Mouse (Mus musculus) kidney, postnatal 36 days (tissue): ENCODE results near the gene Tle3.

Experiments used
- DNase-seq, 2 experiments: peaks; one replicate each; pipeline ENCODE4 v3.0.0; 2021 to 2022; ENCODE audit warnings: mixed read lengths in 2 of 2

Gene Tle3

DNA sequence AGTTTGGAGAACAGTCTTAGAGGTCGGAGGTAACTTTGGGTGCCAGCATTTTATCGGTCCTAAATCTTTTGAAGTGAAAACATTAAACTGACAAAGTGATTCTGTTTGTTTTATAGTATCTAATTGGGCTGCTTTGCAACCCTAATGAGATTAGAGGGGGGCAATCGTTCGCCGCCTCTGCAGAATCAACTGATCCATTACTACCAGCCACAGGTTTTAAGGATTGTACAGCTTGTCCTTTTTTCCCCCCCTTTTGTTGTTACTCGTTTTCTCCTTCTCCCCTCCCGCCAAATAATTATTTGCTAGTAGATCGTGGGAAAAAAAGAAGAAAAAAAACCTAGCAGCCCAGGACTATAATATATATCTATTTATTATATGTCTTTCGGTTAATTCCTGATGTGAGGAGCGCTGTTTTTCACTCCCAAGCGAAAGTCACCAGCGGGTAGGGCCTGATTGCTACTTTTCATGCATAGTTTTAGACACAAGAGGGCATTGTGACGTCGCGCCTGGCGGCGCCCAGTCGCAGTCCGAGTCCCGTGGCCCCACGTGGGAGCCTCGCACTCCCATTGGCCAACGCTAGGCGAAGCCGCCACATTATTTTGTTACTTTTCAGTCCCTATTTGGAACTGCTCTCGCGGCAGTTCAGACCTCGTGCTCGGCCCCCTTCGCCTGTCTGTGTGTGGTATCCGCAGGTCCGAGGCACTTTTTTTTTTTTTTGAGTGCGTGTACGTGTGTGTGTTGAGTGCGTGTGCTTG is at the start of gene Tle3:
Tle3 (plus strand) TSS at position 612 of the 755 bp plus-strand sequence.
- DNase-seq, result peak; percentile 99 to 100

DNA sequence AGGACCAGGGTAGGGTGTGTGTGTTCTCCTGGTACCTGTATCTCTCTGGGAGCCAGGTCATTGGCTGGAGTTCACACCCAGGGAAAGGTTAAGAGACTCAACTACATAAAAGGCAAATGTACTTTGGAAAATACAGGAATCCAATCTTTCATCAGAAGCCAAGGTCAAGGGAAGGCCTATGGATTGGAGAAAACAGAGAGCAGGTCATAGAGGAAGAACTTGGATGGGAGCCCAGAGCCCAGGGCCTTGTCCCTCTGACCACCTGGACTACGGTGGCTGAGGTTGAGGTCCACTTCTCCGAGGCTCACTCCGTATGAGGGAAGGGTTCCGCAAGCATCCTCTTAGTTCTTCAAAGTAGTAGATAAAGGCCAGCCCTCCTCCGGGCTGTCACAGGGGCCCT is 48.9 kb upstream of the Tle3 start:
- peak; percentile 62 to 72 for DNase-seq

DNA sequence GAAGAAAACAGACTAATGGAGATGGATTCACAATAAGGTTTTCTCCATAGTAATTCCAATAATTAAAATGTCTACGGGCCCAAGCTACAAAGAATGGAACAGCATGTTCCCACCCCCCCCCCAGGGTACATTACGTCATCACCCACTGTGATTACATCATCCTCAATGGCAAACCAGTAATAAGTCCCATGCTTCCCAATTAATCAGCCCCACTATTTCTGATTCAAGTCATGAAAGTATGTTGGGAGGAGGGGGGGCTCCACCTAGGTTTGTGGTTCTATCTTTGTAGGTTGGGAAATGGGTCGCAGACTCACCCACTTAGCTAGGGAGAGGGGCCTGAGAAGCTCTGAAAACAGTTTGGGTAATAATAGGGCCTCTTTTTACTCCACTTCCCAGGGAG is 48.3 kb upstream of the Tle3 start:
- no peak for DNase-seq

DNA sequence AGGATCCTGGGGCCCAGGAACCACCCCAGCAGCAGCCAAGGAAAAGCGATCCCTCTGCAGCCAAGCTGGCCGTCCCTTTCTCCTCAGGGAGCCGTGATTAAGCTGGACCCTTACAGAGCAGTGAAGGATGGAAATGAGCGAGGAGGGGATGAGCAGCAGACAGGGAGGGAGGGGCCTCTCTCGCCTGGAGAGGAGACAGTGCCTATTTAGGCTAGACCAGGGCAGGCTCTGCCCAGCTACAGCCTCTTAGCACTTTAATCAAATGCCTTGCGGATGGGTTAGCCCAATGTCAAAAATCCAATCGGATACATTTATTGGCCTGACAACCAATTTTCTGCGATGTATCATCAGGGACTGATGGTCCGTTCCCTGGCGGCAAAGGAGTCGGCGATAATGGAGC is 47.8 kb upstream of the Tle3 start:
- no peak for DNase-seq

DNA sequence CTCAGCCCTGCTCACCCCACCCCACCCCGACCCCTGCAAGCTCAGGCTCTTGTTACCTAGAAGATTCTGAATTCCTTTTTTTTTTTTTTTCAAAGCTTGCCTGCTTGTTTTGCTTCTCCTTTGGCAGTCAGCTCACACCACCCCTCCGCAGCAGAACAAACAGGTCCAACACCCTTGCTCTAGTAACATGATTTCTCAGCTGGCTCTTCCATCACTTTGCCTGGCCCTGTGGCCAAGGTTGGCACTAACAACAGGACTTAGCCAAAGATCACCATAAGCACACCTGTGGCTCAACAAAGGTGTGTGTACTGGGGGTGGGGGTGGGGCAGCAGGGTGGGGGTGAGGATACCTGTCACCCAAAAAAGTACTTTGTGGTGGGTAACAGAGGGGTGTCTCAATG is 47.2 kb upstream of the Tle3 start:
- DNase-seq, result no peak

DNA sequence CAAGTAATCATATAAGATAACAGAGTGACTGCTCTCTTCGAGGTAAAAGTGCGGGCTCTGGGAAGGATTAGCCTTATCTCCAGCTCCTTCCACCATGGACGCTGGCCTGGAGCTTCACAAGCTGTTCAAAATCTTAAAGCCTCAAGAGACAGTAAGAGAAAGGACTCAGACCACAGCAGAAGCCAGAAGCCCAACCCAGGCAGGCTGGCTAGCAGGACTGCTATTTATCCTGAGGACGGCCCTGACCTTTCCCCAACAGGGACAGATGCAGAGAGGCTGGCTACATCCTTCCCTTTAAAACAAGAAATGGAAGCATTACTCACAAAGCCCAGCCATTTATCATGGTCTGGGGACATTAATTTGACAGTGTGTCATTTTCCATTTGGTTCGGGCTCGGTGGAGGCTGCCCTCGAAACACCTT is 46.2 kb upstream of the Tle3 start:
- DNase-seq, result peak in 1 of 2 experiments; percentile 51

DNA sequence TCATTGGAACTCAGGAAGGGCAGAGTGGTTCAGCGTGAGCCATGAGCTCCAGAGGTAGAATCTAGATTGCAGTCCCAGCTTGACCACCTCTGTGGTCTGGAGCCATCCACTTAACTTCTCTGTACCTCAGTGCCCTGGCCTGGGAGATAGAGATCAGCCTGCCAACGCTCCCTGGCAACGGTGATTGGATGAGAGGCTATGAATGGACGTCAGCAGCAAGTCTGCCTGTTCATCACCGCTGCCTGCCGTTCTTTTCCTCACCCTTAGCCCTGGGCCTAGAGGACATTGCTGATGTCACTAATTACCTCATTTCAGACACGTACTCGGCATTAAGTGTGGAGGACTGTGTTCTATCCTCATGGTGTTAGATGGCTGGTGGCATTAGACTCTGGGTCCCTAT is 45.2 kb upstream of the Tle3 start:
- no peak for DNase-seq

DNA sequence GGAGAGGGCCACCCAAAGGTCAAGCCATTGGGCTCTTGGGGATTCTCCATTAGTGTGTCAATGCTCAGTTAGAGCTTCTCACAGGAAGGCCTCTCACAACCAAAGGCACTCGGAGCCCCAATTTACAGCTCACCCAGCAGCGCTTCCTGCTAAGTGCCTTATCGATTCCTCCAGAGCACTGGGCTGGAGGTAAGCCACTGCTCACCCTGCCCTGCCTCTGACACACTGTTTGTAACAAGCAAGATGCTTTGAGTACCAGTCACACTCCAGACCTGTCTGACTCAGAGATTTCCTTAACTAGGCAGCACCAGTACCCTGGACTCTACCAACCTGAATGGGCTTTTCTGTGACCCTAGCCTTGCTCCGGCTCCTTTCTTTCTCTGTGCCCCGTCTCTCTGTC is 44.0 kb upstream of the Tle3 start:
- no peak for DNase-seq

DNA sequence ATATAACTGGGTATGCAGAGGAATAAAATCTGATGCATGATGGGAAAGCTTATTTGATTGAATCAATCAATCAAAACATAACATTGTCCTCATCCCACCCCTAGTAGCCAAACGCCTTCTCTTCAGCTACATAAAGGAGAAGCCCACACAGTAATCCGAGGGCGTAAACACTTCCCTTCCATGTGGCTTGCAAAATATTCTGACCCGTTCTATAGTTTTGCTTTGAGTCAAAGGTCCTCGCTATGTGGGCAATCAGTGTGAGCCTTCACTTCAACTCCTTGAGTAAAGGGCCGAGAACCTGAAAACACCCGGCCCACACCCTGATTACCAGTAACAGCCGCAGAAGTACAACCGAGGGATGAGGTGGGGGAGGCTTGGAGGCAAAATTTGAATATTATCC is 41.4 kb upstream of the Tle3 start:
- DNase-seq, result no peak

DNA sequence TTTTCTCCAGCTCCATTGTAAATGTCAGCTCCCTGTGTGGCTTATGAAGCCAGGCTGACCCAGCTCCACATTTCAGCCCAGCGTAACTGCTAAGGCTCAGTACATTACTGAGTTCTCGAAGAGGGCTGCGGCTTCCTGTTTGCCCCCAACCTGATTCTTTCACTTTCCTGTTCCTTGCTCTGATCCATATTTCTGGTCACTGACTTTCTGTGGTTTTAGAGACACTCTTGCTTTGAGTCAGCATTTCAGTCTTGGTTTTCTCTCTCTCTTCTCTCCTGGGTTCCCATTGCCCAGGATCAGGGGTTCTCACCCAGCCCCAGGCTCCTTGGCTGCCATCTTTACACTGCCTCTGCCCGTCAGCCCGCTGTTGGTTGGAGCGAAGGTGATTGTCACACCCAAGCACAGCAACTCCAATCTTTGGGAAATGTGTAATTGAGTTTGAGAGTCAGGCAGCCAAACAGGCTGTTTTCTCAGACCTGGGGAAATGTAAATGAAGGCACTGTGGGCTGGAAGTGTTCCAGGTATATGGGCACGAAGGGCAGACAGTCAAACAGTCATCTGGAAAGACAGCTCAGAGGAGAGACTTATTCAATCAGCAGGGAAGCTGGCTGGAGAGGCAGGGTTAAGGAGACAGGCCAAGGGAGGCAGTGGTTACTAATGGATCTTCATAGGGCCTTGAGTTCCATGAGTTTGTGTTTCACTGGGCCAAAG is 39.8 kb upstream of the Tle3 start:
- no peak for DNase-seq

DNA sequence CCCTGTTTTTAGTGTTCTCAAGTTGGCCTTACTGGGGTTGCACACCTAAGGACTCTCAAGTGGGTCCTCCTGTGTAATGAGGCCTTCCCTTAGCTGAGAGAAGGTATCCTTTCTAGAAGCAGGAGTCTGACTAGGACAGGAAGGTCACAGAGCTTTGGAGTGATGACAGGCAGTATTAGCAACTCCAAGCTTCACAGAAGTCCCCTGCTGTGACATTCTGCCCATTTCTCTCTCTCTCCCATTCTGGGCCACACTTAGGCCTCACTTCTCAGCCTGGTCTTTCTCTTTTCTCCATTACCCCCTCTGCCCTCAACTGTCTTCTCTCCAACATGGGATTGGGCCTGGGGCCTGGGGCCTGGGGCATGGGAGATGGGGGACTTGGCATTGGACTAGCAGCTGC is 36.0 kb upstream of the Tle3 start:
- no peak for DNase-seq

DNA sequence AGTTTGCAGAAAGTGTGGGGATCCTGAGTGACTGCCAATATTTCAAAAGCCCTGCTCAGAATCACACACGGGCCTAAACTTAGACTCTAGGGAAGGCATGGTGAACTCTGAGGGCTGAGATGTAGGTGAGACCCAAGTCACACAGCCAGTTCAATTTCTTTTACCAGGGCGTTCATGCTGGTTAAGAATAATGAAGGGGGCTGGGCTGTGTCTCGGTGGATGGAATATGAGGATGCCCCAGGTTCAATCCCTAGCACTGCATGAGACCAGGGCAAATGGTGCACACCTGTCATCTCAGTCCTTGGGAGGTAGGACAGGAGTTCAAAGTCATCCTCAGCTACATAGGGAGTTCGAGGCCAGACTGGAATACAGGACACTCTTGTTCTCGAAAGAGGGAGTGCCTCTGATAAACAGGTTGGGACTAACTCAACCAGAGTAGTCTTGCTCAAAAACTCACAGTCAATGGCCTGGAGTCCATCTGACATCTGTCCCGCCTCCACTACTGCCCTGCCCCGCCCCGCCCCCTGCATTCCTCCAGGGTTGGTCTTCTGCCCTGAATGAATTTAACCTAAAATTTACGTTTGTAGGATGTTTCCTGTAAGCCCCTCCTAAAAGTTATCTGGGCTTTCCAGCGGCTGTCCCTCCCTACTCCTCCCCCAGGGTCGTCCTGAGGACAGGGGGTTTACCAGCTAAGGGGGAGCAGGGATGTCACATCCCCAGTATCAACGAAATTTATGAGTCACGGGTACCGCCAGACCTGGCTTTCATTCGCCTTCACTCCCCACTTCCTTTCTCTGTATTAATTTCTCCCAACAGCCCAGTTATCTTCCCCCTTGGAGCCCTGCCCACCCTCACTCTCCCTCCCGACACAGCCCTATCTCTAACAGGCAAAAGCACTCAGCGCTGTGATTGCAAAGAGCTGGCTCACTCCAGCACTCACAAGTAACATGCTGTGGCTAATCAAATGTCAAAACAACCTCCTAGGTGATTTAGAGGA is 35.3 kb upstream of the Tle3 start:
- peak; percentile 52 to 66 for DNase-seq

DNA sequence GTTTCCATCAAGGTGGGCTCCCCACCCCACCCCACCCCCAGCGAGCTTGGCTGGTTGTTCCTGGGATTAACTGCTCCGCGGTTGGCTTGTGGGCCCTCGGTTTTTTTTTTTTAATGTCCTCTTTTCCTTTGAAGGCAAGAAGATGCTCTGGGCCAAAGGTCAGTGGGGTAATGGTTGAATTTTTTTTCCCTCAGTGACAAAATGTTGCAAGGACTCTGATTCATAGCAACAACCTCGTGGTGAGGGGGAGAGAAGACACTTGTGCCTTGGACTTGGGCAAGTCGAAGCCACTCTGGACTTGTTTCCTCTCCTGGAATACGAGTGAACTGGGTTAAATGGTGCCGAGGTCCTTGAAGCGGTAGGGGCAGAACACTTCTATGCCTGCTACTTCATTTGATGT is 34.5 kb upstream of the Tle3 start:
- DNase-seq, result no peak

DNA sequence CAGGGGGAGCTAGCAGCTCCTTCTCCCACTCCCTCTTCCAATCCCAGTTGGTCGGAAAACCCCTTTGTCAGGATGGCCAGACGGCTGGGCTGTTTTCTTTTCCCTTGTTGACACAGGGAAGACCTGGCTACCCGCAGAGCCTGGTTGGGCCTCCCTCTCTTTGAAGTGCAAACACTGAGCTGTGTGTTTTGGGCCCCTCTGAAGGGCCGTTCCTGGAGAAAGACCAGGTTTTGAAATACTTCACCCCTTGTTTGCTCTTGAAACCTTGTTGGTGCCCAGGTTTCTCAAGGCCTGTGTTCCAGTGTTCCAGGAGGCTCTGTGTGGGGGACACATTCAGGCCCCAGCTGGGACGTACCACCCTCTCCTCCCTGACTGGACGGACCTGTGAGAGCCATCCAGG is 32.9 kb upstream of the Tle3 start:
- DNase-seq, result no peak

DNA sequence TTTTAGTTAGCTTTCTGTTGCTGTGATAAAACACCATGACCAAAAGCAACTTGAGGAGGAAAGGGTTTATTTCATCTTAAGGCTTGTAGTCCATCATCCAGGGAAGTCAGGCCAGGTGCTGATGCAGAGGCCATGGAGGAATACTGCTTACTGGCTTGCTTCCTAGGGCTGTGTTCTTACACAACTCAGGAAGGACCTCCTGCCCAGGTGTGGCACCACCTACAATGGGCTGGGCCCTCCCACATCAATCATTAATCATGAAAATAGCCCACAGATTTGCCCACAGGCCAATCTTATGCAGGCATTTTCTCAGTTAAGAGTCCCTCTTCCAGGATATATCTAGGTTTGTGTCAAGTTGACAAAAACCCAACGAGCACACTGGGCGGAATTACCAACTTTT is 31.8 kb upstream of the Tle3 start:
- DNase-seq, result peak; percentile 52 to 62

DNA sequence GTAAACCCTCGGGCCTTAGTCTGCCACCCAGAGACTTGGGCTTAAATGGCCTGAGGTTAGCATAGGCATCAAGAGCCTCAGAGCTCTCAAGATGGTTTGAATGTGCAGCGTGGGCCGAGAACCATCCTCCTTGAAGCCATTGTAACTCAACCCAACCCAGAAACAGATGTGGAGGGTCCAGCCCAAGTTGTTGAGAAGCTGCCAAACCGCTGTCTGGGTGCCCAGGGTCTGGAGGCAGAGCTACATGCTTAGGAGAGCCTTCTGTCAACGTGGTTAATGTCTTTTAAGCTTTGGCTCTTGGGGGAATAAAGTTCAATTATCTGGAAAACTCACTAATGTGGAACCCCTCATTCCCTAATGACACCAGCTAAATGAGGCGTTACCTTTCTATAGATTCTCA is 29.9 kb upstream of the Tle3 start:
- no peak for DNase-seq

DNA sequence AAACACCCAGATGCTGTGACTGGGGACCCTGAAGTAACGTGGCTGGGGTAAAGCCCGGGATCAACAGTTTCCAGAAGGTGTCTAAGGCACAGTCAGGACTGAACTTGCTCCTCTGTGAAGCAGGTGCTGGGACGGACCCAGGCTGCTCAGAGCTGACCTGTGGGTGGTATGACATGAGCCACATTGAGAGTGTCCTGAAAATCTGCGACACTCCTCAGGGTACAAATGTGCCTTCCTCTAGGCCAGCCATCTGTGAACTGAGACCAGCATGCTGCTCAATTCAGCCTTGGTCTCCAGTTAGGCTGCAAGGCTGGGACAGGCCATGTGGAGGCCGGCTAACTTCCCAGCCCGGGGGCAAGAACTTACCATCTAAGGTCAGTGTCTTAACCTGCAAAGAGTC is 27.5 kb upstream of the Tle3 start:
- DNase-seq, result no peak

DNA sequence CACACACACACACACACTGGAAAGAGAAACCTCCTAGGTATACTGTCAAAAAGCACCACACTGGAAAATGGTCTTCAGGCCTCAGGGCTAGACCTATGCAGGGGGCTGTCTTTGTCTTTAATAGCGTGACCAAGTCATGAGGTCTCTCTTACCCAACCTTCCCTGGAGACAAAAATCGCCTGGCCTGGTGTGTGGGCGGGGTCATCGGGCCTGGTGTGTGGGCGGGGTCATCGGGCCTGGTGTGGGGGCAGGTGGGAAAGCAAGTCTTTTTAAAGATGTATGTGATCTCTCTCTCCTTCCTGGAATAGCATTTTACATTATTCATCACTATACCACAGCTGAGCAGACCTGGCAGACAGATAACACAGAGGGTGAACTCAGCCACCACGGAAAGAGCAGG is 25.2 kb upstream of the Tle3 start:
- DNase-seq, result peak in 1 of 2 experiments; percentile 29

DNA sequence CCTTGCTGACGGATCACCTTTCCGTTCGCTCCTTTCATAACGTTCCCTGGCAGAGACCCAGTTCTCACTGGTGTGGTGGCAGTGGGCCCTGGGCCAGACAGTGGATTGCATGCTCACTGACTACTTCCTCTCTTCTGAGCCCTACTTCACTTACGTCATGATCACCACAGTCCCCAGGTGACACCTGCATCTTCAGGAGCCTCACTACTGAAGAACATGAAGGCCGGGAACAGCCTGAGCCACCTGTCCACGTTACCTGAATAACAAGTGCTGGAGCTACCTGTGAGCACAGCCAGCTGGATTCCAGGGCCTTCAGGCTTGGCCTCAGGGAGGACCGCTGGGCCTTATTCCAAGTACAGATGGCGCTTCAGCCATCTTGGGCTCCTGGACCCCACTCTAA is 24.1 kb upstream of the Tle3 start:
- DNase-seq, result peak; percentile 45 to 70

DNA sequence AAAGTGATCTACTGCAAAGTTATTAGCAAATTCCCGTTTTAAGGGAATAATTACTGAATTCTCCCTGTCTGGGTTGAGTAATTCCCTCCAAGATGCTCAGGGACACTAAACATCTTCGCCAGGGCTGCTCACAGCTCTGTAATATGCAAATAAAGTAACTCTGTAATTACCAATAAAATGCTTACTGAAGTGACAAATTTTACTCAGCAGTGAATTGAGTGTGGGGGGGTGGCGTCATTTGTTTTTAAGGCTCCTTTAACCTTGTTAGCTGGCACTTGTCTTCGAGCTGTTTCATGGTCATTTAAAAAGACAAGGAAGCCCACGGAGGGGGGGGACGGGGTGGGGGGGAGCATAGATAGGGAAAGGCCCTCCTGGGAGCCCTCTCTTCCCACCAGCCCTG is 23.6 kb upstream of the Tle3 start:
- DNase-seq, result no peak

DNA sequence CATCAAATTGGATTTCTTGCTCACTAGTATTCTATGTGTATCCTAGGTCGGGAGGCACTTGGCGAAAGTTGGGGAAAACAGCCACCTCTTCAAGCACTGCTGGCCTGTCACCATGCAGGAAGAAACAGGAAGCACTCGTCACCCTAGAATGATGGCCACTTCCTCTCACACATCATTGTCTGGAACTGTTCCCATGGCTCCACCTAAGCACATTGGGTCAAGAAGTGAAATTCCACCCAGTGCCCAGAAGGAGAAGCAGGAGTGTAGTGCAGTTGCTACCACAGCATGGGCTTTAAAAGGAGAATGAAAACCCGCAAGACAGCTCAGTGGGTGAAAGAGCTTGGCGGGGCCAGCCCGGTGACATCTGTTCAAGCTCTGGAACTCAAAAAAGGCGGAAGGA is 22.5 kb upstream of the Tle3 start:
- peak; percentile 77 to 86 for DNase-seq

DNA sequence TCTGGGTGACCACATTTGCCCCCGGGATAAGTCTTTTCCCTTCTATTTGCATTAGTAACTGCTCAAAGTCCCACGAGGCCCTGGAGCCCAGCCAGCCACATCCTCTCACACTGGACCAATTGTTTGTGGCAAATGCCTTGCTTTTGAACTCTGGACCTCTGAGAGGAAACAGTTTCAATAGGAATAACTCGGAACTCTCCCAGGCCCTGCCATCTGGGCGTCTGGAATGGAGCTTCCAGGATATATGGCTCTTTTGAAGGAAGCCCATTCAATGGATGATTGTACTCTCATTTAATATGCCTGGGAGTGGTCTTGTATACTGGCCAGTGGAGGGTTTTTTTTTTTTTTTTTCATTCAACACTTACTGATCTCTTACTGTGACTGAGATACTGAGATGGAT is 21.0 kb upstream of the Tle3 start:
- DNase-seq, result peak; percentile 94 to 96

DNA sequence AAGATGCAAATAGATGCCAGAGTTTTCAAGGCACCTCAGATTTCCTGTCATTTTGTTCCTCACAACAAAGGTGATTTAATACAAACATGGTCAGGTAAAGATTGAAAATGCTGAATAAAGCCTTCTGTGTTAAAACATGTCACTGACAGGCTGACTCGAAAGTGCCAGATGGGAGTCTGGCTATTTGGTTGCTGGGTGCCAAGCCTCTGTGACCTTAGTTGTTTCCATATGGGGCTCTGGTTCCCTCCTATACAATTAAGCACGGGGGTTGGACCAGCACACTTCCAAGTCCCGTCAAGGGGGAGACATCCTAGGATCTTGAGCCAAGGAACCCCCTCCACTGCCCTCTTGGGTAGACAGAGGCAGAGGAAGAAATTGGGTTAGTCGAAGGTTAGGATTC is 13.2 kb upstream of the Tle3 start:
- no peak for DNase-seq
